Mouse (Mus musculus) brain, embryonic 14.5 days (tissue): ENCODE measurements at regions not wholly inside any gene's neighbourhood (a gene's known extent, or its start where the extent isn't known, plus 50 kb on each side); places are given as distances from the start of the nearest gene placed in this dataset.
A peak's percentile ranks its signal among the peaks of the same experiment; 100 is the strongest.

Experiments
- DNase-seq: peaks from one replicate; pipeline ENCODE4 v3.0.0-alpha.2; 2011; ENCODE audit warnings: low read depth
- CTCF ChIP-seq: fragments of 200-500 bp; IDR thresholded peaks from 2 replicates; pipeline ENCODE4 v1.5.1; 2012; ENCODE audit warnings: inconsistent platforms, mild to moderate bottlenecking, moderate library complexity, borderline replicate concordance; ENCODE audit not compliant: insufficient read depth, insufficient read length; ENCODE audit errors: extremely low read depth
- POLR2A ChIP-seq: fragments of 200-500 bp; IDR thresholded peaks from 2 replicates; pipeline ENCODE4 v1.6.1; 2012; ENCODE audit warnings: mild to moderate bottlenecking, inconsistent platforms, borderline replicate concordance; ENCODE audit not compliant: poor library complexity, insufficient read depth, insufficient read length, severe bottlenecking; ENCODE audit errors: extremely low read depth

DNA sequence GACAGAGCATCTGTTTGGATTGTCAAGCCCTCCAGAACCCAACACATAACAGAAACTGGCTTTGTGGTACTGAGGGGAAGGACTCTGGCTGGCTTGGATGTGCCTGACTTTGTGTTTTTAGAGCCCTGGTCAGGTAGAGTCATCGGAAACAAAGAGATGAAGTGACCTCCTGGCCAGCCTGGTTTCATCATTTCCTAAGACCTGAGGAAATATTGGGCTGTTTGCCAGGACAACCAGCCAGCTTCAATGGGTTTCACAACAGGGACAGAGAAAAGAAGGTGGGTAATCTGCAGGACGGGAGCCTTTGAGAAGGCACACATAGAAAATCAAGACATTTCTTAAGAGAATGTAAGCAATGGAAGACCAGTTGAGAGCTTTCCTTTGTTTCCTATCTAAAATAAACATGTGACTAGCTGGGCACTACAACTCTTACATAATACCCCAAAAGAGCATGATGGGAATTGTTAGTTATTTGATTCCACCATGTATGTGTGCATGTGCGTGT lies 258.1 kb upstream of the Ppargc1a start:
- TF ChIP-seq POLR2A (no peak), CTCF (no peak)
- DNase-seq = no peak

DNA sequence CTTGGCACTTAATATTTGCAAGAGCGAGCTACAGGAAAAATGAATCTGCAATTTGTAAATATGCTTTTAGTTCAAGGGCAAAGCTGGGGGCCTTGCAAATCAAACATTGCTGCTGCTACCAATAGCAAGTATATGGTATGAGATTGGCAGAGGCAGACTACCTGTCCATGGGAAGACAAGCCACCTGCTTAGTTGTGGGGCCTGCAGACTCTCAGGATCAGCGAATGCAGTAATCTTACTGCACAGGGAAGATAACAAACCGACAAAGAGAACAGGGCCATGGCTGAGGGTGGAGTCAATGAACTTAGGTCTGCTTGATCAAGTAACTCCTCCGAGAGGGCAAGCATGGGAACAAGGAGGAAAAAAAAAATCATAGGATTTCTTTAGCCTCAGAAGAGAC lies 257.2 kb upstream of the Ppargc1a start:
- DNase-seq = no peak
- TF ChIP-seq POLR2A (no peak), CTCF (no peak)

DNA sequence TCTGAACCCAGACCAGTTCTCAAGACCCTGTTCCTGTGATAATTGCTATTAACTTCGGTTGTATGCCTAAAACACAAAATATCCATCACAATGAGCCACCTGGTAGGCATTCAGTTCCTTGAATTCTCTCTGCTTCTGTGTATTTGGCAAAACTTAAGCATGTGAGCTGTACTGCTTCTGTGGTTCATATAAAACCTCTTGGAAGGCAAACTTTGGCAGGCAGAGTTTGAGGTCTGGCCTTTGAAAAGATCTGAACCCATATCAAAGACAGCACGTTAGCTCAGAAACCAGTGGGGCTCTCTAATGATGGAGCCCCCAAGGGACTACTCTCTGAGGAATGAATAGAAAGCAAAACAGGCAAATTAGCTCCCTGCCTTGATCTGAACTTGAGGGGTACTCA lies 256.1 kb upstream of the Ppargc1a start:
- DNase-seq = peak; percentile 84
- TF ChIP-seq POLR2A (no peak), CTCF (no peak)

DNA sequence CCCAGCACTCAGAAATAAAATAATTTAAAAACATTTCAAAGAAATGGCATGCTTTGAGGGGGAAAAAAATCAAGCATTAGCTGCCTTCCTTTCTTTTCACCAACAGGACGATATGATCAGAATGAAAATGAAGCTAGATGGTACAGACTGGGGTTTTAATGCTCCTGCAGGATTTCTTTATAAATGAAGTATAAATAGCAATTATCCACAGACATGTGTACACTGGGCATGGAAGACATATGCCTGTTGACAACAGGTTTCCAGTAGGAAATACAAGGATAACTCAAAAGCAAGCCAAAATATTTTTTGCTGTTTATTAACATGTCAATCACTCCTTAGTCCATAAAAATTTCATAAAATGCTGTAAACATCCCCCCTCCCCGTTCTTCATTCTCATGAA lies 248.7 kb upstream of the Ppargc1a start:
- DNase-seq = no peak
- TF ChIP-seq CTCF = no peak
- no peak for TF ChIP-seq POLR2A

DNA sequence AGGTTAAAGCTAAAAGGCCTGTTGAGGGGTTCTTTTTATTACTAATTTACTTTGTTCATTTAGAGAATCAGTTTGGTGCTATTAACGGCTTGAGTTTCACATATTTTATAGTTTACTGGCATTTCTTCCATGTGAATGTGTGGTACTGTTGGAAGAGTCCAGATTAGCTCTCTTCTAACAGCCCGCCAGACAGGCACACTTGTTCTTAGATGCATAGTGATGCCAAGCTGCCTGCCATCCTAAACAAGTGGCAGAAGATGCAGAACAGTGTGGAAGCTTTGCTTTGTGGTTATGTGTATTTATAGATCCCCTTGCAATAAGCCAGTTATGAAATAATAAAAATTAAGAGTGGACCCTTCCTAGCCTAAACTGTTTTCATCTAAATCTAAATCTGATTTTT lies 244.2 kb upstream of the Ppargc1a start:
- DNase-seq = no peak
- TF ChIP-seq CTCF = no peak
- no peak for TF ChIP-seq POLR2A

DNA sequence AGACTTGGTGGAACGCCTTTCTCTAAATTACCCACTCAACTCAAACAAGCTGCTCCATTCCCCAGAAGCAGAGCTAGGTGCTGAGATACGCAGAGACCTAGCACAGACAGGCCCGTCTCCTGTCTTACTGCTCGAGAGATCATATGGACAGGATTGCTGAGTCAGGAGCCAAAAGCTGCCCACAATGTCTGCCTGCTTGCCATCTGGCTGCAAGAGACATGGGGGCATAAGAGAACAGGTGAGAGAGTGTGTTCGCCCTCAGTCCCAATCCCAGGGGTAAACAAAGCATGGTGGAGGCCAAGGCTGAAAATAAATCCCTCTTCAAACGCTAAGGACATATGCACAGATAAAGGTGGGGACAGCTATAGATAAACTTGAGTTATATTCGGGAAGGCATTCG lies 234.0 kb upstream of the Ppargc1a start:
- no peak for DNase-seq
- TF ChIP-seq CTCF = no peak
- TF ChIP-seq POLR2A = no peak

DNA sequence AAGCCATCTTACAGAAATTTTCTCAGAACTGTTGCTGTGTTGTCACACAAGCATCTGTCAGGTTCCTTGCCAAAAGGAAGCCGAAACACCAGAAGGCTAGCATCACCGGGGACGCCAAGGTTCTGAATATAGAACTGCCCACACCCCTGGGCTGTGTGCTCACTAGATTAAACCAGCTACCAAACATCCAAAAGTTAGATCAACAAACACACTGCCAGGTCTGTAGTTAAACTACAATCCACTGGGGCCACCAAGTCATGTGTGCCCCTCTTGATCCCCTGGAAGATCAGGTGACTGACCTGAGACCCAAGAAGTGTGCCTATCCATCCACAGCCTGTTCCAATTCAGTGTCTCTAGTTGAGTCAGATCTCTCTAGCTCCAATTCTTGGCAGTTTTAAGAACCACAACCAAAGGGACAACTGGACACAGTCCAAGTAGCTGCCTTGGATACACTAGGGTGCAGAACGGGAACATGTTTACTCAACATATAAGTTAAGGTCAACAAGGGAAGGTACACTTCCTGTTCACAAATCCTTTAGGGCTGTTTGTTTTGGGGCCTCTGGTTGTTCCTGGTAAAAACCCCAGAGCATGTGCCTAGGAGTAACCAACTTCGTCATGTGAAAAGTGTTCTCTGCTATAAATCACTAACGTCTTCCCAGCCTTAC lies 232.0 kb upstream of the Ppargc1a start:
- DNase-seq = no peak
- TF ChIP-seq CTCF (no peak), POLR2A (no peak)

DNA sequence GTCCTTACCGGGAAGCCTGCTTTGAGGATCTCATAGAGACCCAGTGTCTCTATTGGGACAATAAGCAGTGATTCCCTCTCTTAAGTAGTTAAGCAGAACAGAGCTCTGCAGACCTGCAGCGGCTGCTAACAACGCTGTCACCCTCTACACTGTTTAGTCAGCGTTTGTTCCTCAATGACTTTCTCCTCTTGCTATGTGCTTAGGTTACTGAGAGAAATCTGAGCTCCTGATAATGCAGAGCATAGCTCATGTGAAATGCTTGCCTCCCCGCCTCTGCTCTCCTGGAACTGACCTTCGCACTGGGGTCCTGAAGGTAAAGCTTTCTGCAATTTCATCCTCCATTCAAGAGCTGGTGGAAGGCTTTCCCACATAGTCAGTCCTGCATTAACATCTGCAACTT lies 226.6 kb upstream of the Ppargc1a start:
- peak; percentile 17 for DNase-seq
- no peak for TF ChIP-seq POLR2A
- TF ChIP-seq CTCF = no peak

DNA sequence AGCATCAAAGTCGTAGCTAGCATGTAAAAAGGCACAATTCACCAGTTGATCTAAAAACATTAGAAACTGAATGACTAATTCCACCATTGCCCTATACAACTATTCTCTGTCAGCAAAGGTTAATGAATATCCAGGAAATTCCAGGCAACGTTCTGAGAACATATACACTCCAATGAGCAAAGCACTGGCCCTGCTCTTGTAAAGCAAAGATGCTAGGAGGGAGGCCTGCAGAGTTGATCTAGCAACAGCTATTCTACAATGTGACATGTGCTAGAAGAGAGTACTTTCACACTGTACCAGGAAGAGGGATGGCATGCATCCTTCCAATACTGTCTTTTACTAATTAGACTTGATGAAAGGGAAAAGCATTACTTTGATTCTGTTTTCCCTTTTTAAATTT lies 225.4 kb upstream of the Ppargc1a start:
- no peak for DNase-seq
- TF ChIP-seq CTCF (no peak), POLR2A (no peak)

DNA sequence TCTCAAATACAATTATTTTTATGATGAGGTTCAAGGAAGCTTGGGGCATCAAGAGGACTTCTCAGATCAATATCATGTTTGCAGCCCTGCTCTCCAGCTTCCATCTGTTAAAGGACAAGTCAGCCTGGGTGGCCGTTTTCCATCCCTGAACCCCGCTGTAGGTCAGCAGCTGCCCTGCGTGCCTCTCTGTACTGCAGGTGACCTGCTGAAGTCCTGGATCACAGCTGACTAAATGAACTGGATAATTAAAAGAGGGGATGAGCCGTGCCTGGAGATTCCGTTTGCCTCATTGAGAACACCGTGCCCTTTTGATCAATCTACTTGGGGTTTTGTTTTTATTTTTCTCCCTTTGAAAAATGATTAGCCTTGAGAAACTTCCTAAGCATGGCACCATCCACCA lies 221.2 kb upstream of the Ppargc1a start:
- no peak for TF ChIP-seq POLR2A
- DNase-seq = no peak

DNA sequence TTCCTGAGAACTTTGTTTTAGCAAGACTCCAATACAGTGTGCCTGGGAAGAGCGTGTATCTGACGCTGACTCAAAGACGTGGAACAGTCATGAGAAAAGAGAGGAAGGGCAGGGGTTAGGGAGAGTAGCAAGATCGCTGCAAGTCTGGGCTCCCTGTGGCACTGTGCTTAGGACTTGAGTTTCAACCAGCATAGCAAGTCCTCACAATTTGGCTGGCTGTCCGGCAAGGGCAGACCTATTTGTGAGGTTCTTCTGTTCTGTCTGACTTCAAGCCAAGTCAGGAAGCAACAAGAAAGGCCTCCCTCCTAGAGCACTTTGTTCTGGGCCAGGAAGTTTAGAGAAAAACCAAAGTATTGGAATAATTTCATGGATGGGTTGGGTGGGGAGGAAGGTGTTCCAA lies 216.0 kb upstream of the Ppargc1a start:
- no peak for TF ChIP-seq POLR2A
- TF ChIP-seq CTCF = no peak
- no peak for DNase-seq

DNA sequence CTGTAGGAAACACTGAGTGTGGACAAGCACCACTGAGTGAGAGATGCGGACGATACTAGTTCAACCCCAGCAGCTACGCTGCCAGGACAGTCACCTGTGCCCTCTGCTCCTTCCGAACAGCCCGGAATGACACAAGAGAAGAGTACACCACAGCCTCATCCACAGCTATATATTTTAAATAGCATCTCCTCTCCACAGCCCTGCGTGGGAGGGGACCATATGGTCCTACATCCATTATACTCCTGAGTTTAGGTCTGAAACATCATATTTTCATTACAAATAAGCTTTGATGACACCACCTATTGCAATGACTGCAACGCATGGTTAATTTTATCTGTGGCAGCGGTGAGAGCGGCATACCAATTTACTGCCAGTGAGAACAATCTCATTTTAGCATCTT lies 215.6 kb upstream of the Ppargc1a start:
- DNase-seq = no peak
- TF ChIP-seq POLR2A (no peak), CTCF (no peak)
